Mouse (Mus musculus) spleen, adult 2 months (tissue): ENCODE measurements at regions not wholly inside any gene's neighbourhood (a gene's known extent, or its start where the extent isn't known, plus 50 kb on each side); places are given as distances from the start of the nearest gene placed in this dataset.
"Not testable (repeated sequence)": the region's sequence is repeated elsewhere in the genome, so short reads cannot be mapped to it uniquely, and the experiment has no call there.

ENCODE experiments used
- DNase-seq, 2 experiments: peaks; one replicate each; pipeline versions ENCODE4 v3.0.0 to v3.0.0-alpha.2; 2012 to 2021; ENCODE audit warnings: low spot score in 2 of 2, low read depth in 1 of 2
- H3K27ac ChIP-seq: fragments of 200-500 bp; 2 replicates; pipeline ENCODE4 v1.5.1; 2012; ENCODE audit warnings: low read length, inconsistent platforms; ENCODE audit not compliant: insufficient read depth
- H3K27me3 ChIP-seq: fragments of 200-500 bp; 2 replicates; pipeline ENCODE4 v1.6.1; 2012; ENCODE audit warnings: mild to moderate bottlenecking, moderate library complexity, low read length, inconsistent platforms; ENCODE audit not compliant: control insufficient read depth, insufficient read depth
- H3K36me3 ChIP-seq: fragments of 200-500 bp; 2 replicates; pipeline ENCODE4 v1.6.1; 2012; ENCODE audit warnings: mild to moderate bottlenecking, low read length, inconsistent platforms; ENCODE audit not compliant: control insufficient read depth, insufficient read depth
- H3K4me1 ChIP-seq: fragments of 200-500 bp; 2 replicates; pipeline ENCODE4 v1.6.1; 2011; ENCODE audit warnings: inconsistent platforms; ENCODE audit not compliant: control insufficient read depth, insufficient read depth, insufficient read length
- H3K4me3 ChIP-seq: fragments of 200-500 bp; 2 replicates; pipeline ENCODE4 v1.5.1; 2011; ENCODE audit warnings: mild to moderate bottlenecking, inconsistent platforms; ENCODE audit not compliant: insufficient read depth, insufficient read length; ENCODE audit errors: extremely low read depth
- CTCF ChIP-seq: fragments of 200-500 bp; IDR thresholded peaks from 2 replicates; pipeline ENCODE4 v1.5.1; 2011; ENCODE audit warnings: mild to moderate bottlenecking, inconsistent platforms; ENCODE audit not compliant: insufficient read depth, insufficient read length, insufficient replicate concordance; ENCODE audit errors: extremely low read depth
- POLR2A ChIP-seq: fragments of 200-500 bp; IDR thresholded peaks from 2 replicates; pipeline ENCODE4 v1.6.1; 2011; ENCODE audit warnings: low read depth, low read length, inconsistent platforms
- WGBS: fragments of 180-500 bp; shearing (Covaris S2); methylation state at CpG from one replicate; pipeline ENCODE4 v1.1.7; 2018; 5-methylcytosine and 5-hydroxymethylcytosine counted together

- TF ChIP-seq POLR2A (no peak), CTCF (no peak)
- no peaks in the 10 kb centered on the region for H3K4me1 ChIP-seq
- no peak overlapping the region for H3K27ac ChIP-seq
- no peaks in the 10 kb centered on the region for H3K36me3 ChIP-seq
- no peak overlapping the region for H3K4me3 ChIP-seq
- no peaks in the 10 kb centered on the region for H3K27me3 ChIP-seq
- no peak for DNase-seq
- 85% methylated on average over 4 of the region's 4 CpGs for WGBS
Measured at GRCm38 (mm10) chr14:87264826-87265225, 123.8 kb upstream of the Diaph3 start.

GRCm38 (mm10) chr14:87266309-87266708 is 125.3 kb upstream of the Diaph3 start:
- no peaks in the 10 kb centered on the region for H3K36me3 ChIP-seq
- DNase-seq: no peak
- no peak overlapping the region for H3K27ac ChIP-seq
- no peaks in the 10 kb centered on the region for H3K4me1 ChIP-seq
- no peak overlapping the region for H3K4me3 ChIP-seq
- H3K27me3 ChIP-seq: no peaks in the 10 kb centered on the region
- no peak for TF ChIP-seq POLR2A
- TF ChIP-seq CTCF: no peak
- whole genome bisulfite sequencing: 57% methylated on average over 6 of the region's 6 CpGs

- not testable (repeated sequence) for H3K4me3 ChIP-seq, H3K27ac ChIP-seq, H3K4me1 ChIP-seq, DNase-seq, H3K36me3 ChIP-seq, H3K27me3 ChIP-seq
- WGBS: 92% methylated on average over 8 of the region's 8 CpGs
Measured at GRCm38 (mm10) chr14:87289266-87289665, 127.2 kb upstream of the Tdrd3 start.

GRCm38 (mm10) chr14:87289708-87290243 is 126.7 kb upstream of the Tdrd3 start:
- H3K36me3 ChIP-seq: no peaks in the 10 kb centered on the region
- H3K4me3 ChIP-seq: no peak overlapping the region
- TF ChIP-seq CTCF: no peak
- TF ChIP-seq POLR2A: no peak
- 88% methylated on average over 4 of the region's 4 CpGs for WGBS
- H3K27me3 ChIP-seq: no peaks in the 10 kb centered on the region
- DNase-seq: no peak
- H3K27ac ChIP-seq: no peak overlapping the region
- no peaks in the 10 kb centered on the region for H3K4me1 ChIP-seq

- DNase-seq: no peak
- WGBS: 74% methylated on average over 3 of the region's 3 CpGs
- H3K27me3 ChIP-seq: no peaks in the 10 kb centered on the region
- no peak overlapping the region for H3K4me3 ChIP-seq
- TF ChIP-seq CTCF (no peak), POLR2A (no peak)
- no peak overlapping the region for H3K27ac ChIP-seq
- H3K4me1 ChIP-seq: no peaks in the 10 kb centered on the region
- no peaks in the 10 kb centered on the region for H3K36me3 ChIP-seq
Measured at GRCm38 (mm10) chr14:87295206-87295605, 121.2 kb upstream of the Tdrd3 start.

- Histone ChIP-seq H3K4me3 (no peak overlapping the region), H3K27ac (no peak overlapping the region), H3K36me3 (no peaks in the 10 kb centered on the region), H3K27me3 (no peaks in the 10 kb centered on the region), H3K4me1 (no peaks in the 10 kb centered on the region)
- no peak for DNase-seq
- no peak for TF ChIP-seq POLR2A
- no peak for TF ChIP-seq CTCF
- 75% methylated on average over 5 of the region's 5 CpGs for WGBS
Measured at GRCm38 (mm10) chr14:87297160-87297559, 119.3 kb upstream of the Tdrd3 start.

GRCm38 (mm10) chr14:87300838-87301237 is 115.6 kb upstream of the Tdrd3 start:
- 87% methylated on average over 4 of the region's 4 CpGs for WGBS
- TF ChIP-seq POLR2A: no peak
- no peak for TF ChIP-seq CTCF
- DNase-seq: no peak

GRCm38 (mm10) chr14:87301564-87301963 is 114.9 kb upstream of the Tdrd3 start:
- H3K36me3 ChIP-seq: no peaks in the 10 kb centered on the region
- H3K4me3 ChIP-seq: no peak overlapping the region
- DNase-seq: no peak
- no peaks in the 10 kb centered on the region for H3K27me3 ChIP-seq
- H3K4me1 ChIP-seq: no peaks in the 10 kb centered on the region
- 85% methylated on average over 5 of the region's 5 CpGs for WGBS
- no peak overlapping the region for H3K27ac ChIP-seq
- no peak for TF ChIP-seq CTCF

More at GRCm38 (mm10) chr14:87300838-87301237, 115.6 kb upstream of the Tdrd3 start:
- H3K27ac ChIP-seq: no peak overlapping the region
- H3K36me3 ChIP-seq: no peaks in the 10 kb centered on the region
- H3K4me1 ChIP-seq: no peaks in the 10 kb centered on the region
- H3K4me3 ChIP-seq: no peak overlapping the region
- no peaks in the 10 kb centered on the region for H3K27me3 ChIP-seq
